Mouse (Mus musculus) heart, adult 18-20 months (tissue): ENCODE data around the gene Fbxo46. TPM values are rescaled to one million over a fixed set of nuclear protein-coding genes. Genes with fewer than 3 reads are reported as not detected.
A peak's percentile ranks its signal among the peaks of the same experiment; 100 is the strongest.

ENCODE experiments used
- DNase-seq, 2 experiments: peaks; one replicate each; pipeline ENCODE4 v3.0.0; 2021 to 2022; ENCODE audit warnings: mixed read lengths in 1 of 2
- microRNA-seq, 2 experiments: library from miRNA; unstranded; fragments of <30 nt; microRNA quantifications; one replicate each; pipeline ENCODE4 v1.2.0; 2022
- total RNA-seq, 2 experiments: library from RNA; stranded (reverse); gene quantifications; 2 replicates each; pipeline ENCODE4 v1.2.3; 2021

Gene Fbxo46
- total RNA-seq, 2 experiments from 2014 or later: 5.5 to 5.7 TPM

DNA sequence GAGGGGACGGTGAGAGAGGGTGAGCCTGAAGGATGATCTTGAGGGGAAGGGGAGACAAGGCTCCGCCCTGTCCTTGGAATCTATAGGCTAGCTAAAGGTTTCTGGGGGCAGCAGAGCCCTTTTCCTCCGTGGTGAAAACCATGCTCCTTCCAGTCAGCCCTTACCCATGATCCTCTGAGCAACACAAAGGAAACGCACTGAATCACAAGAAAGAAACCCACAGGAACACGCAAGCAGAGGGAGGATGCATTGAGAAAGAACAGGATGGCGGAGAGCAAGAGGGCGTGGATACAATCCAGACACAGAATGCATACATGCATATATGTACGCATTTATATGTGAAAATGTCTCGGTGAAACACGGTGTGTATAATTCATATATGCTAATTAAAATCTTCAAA, 49.8 kb downstream of the Fbxo46 start:
- no peak for DNase-seq

GRCm38 (mm10) chr7:19170142-19170541, 50.5 kb downstream of the Fbxo46 start:
- peak; percentile 50 to 73 for DNase-seq

- no peak for DNase-seq
Measured at GRCm38 (mm10) chr7:19171831-19172230, 52.2 kb downstream of the Fbxo46 start.

DNA sequence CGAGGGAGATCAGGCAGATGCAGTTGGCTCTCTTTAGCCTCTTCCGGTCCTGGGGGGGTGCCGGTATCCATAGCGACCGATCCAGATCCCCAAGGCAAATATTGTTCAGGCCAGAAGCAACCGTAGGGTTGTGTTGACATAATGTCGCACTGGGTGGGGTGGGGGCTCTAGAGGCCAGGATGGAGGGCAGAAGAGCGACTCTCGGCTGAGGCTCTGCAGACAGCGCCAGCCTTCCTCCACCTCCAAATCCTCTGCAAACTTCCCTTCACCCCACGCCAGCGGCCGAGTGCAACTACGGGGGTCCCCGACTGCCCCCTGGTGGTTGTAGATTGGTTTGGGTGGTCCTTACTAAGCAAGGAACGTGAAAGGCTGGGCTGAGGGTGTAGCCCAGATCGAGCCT, 53.2 kb downstream of the Fbxo46 start:
- peak; percentile 81 to 92 for DNase-seq

- DNase-seq: no peak
Measured at GRCm38 (mm10) chr7:19175708-19176515, 56.3 kb downstream of the Fbxo46 start, which contains the start of gene Eml2. Eml2 (plus strand) TSS chr7:19176421.

GRCm38 (mm10) chr7:19176516-19176947, 56.9 kb downstream of the Fbxo46 start:
- no peak for DNase-seq

DNA sequence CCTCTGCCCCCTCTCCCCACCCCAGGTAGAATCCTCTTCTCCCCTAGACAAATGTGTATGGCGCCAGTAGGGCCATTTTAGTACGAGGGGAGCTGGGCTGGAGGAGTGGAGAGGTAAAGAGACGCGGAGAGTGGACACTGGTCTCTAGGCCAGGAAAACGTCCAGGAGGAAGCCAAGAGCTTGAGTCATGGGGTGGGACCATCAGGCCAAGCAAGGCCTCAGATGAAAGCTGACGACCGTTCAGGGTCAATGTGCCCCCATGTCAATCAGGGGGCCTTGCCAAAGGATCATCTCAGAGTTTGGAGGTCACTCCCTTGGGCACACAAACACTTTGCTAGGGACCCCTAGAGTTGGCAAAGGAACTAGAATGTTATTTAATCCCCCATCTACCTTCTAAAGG, 57.6 kb downstream of the Fbxo46 start:
- DNase-seq: no peak

- no peak for DNase-seq
Measured at GRCm38 (mm10) chr7:19178035-19178434, 58.4 kb downstream of the Fbxo46 start.

- DNase-seq: peak; percentile 70 to 90
Measured at GRCm38 (mm10) chr7:19178443-19179092, 58.9 kb downstream of the Fbxo46 start.

DNA sequence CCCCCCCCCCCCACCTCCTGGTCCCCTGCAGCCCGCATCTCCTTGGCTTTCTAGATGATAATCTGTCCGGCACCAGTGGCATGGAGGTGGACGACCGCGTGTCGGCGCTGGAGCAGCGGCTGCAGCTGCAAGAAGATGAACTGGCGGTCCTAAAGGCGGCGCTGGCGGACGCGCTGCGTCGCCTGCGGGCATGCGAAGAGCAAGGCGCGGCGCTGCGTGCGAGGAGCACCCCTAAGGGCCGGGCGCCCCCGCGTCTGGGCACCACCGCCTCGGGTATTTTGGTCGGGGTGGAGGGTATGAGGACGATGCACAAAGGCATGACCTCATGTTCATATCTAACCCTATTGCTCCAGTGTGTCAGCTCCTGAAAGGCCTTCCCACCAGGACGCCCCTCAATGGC, 59.5 kb downstream of the Fbxo46 start:
- peak; percentile 65 for DNase-seq

- no peak for DNase-seq
Measured at GRCm38 (mm10) chr7:19179936-19180335, 60.3 kb downstream of the Fbxo46 start.

DNA sequence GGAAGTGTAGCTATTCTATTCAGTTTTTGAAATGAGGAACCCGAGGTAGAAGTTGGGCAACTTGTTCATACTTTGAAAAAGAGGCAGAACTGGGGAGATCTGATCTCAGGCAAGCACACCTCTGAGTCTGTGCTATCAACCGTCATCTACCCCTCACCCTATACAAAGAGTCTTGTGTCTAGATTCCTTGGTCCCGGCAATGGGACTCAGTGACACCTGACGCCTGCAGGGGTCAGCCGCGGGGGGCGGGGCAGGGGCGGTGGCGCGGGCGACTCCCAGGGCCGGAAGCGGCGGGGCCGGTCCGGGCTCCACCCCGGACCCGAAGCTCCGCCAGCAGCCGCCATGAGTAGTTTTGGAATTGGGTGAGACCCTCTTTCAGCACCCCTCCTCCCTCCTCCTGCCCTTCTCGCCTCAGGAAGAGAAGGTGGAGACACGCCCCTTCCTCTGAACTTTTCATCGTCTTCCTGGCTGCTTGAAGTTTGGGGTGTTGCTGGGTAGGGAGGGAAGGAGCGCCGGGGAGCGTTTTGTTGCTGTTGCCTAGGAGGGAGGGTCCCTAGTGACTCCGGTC, 61.3 kb downstream of the Fbxo46 start:
- peak; percentile 60 to 63 for DNase-seq

- peak; percentile 35 to 39 for DNase-seq
Measured at GRCm38 (mm10) chr7:19184250-19184649, 64.6 kb downstream of the Fbxo46 start.

DNA sequence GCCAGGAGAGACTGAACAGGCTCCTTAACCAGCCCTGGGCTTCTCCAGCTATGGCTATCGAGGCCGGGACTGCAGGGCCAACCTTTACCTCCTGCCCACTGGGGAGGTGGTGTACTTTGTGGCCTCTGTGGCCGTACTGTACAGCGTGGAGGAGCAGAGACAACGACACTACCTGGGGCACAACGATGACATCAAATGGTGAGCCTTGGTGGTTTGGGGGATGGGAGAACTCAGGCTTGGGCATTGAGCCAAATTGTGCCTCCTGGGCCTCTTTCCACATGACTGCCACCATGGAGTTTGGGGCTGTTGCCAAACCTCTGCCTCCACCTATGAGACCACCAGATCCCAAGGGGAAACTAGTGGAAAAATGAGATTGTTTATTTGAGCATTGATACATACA, 65.1 kb downstream of the Fbxo46 start:
- peak in 1 of 2 experiments; percentile 18 for DNase-seq

Small RNAs within 50 kb of the gene (microRNA-seq; reads per million reads assigned to microRNA genes)
- gene Mir3100 (12.1 to 17.6 reads per million in 2 experiments), gene Mir330 (229 to 240 reads per million in 2 experiments)

Other genes with a start within 250 kb of the Fbxo46 start
- 1 to 10 TPM; 1.6 to 5.5 TPM for gene Pglyrp1, start 248.5 kb upstream of the Fbxo46 start, total RNA-seq
- gene Ccdc61, start 209.4 kb upstream of the Fbxo46 start, total RNA-seq: 10 to 100 TPM in 1 of 2 experiments, 1 to 10 TPM in 1; 8.8 to 10.2 TPM
- 1 to 10 TPM; 4.4 to 4.9 TPM for gene Nova2, start 194.0 kb upstream of the Fbxo46 start, total RNA-seq
- not detected for gene Nanos2, start 132.5 kb upstream of the Fbxo46 start, total RNA-seq
- 1 to 10 TPM; 3.6 to 4.0 TPM for gene Mypop, start 128.6 kb upstream of the Fbxo46 start, total RNA-seq
- gene Irf2bp1, start 115.8 kb upstream of the Fbxo46 start, total RNA-seq: 10 to 100 TPM; 22.4 to 23.1 TPM
- gene Foxa3, start 96.3 kb upstream of the Fbxo46 start, total RNA-seq: not detected
- 10 to 100 TPM; 85.2 to 93.9 TPM for gene Sympk, start 95.5 kb upstream of the Fbxo46 start, total RNA-seq
- gene Rsph6a, start 65.2 kb upstream of the Fbxo46 start, total RNA-seq: not detected
- gene Dmwd, start 43.6 kb upstream of the Fbxo46 start, total RNA-seq: 10 to 100 TPM; 44.6 to 46.6 TPM
- gene Dmpk, start 36.0 kb upstream of the Fbxo46 start, total RNA-seq: 100 to 1,000 TPM; 503 to 516 TPM
- gene Six5, start 25.3 kb upstream of the Fbxo46 start, total RNA-seq: 1 to 10 TPM; 5.6 to 6.8 TPM
- gene Gm4969, start 1.5 kb upstream of the Fbxo46 start, total RNA-seq: not detected
- 1 to 10 TPM; 4.0 to 4.2 TPM for gene Qpctl, start 29.4 kb downstream of the Fbxo46 start, total RNA-seq
- 10 to 100 TPM; 60.8 to 61.3 TPM for gene Snrpd2, start 29.9 kb downstream of the Fbxo46 start, total RNA-seq
- under 1 TPM in 1 of 2 experiments, not detected in 1; 0.13 TPM for gene Gipr, start 46.3 kb downstream of the Fbxo46 start, total RNA-seq
- gene Eml2, start 56.6 kb downstream of the Fbxo46 start, total RNA-seq: 10 to 100 TPM; 36.7 to 38.7 TPM
- 1 to 10 TPM; 5.5 to 7.1 TPM for gene Gpr4, start 92.7 kb downstream of the Fbxo46 start, total RNA-seq
- 10 to 100 TPM; 65.1 to 70.8 TPM for gene Opa3, start 108.5 kb downstream of the Fbxo46 start, total RNA-seq
- 10 to 100 TPM; 26.7 to 27.7 TPM for gene Vasp, start 152.0 kb downstream of the Fbxo46 start, total RNA-seq
- not detected for gene Ppm1n, start 160.2 kb downstream of the Fbxo46 start, total RNA-seq
- gene Rtn2, start 162.8 kb downstream of the Fbxo46 start, total RNA-seq: 100 to 1,000 TPM; 124 to 132 TPM
- gene Fosb, start 190.2 kb downstream of the Fbxo46 start, total RNA-seq: 1 to 10 TPM in 1 of 2 experiments, under 1 TPM in 1; 0.62 to 1.0 TPM
- gene Ercc1, start 224.9 kb downstream of the Fbxo46 start, total RNA-seq: 10 to 100 TPM; 43.5 to 50.3 TPM
- gene Cd3eap, start 239.6 kb downstream of the Fbxo46 start, total RNA-seq: 1 to 10 TPM; 9.6 to 10.0 TPM
- gene Ppp1r13l, start 239.9 kb downstream of the Fbxo46 start, total RNA-seq: 10 to 100 TPM; 38.2 to 42.9 TPM